Mouse (Mus musculus): ENCODE data around the gene Tmem136. TPM values are rescaled to one million over a fixed set of nuclear protein-coding genes. Genes with fewer than 3 reads are reported as not detected.
"Not testable (repeated sequence)": the region's sequence is repeated elsewhere in the genome, so short reads cannot be mapped to it uniquely, and the experiment has no call there.

Gene Tmem136
- total and polyA plus RNA-seq, 2 experiments from 2014 or later: 4.9 to 8.0 TPM

DNA sequence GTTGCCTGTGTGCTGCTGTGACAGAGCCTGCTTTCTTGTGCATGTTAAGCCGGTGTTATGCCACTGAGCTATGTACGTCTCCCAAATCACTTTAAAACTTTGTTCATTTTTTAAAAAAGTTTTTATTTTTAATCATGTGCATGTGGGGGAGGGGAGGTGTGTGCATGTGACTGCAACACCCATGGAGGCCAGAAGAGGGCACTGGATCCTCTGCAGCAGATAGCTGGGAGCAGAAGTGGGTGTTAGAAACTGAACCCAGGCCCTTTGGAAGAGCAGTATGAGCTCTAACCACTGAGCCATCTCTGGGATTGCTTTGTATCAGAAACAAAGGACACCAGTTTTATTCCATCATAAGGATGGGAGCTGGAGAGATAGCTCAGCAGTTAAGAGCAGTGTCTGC is 14.3 kb upstream of the Tmem136 start:
- DNase-seq (ENCODE audit: low spot score): no peak

GRCm38 (mm10) chr9:43127101-43127787 is 10.9 kb upstream of the Tmem136 start:
- Histone ChIP-seq H3K4me3 (ENCODE audit: low read depth, low read length) (no peak overlapping the region), H3K9me3 (ENCODE audit: low read length) (no peaks in the 10 kb centered on the region), H3K36me3 (ENCODE audit: insufficient read depth, low read length) (no peaks in the 10 kb centered on the region), H3K4me1 (ENCODE audit: insufficient read depth, low read length) (no peaks in the 10 kb centered on the region), H3K27me3 (ENCODE audit: insufficient read depth, low read length) (no peaks in the 10 kb centered on the region), H3K4me2 (ENCODE audit: low read depth, low read length, poor library complexity, severe bottlenecking) (no peak overlapping the region), H3K27ac (ENCODE audit: low read depth, low read length) (no peak overlapping the region), H3K9ac (replicated peaks; ENCODE audit: low read length, poor library complexity, severe bottlenecking) (no peak overlapping the region)
- 69% methylated on average over 10 of the region's 10 CpGs for WGBS
- ATAC-seq (ENCODE audit: low FRiP score) (no peak), DNase-seq (ENCODE audit: low spot score) (no peak)
- TF ChIP-seq CTCF (IDR thresholded peaks at IDR 0.05): no peak

More for the DNA sequence above, 14.3 kb upstream of the Tmem136 start:
- no peak for ATAC-seq (ENCODE audit: low FRiP score)
- Histone ChIP-seq H3K4me3 (ENCODE audit: low read depth, low read length) (no peak overlapping the region), H3K4me2 (ENCODE audit: low read depth, low read length, poor library complexity, severe bottlenecking) (no peak overlapping the region), H3K36me3 (ENCODE audit: insufficient read depth, low read length) (no peaks in the 10 kb centered on the region), H3K27ac (ENCODE audit: low read depth, low read length) (no peak overlapping the region), H3K4me1 (ENCODE audit: insufficient read depth, low read length) (no peaks in the 10 kb centered on the region), H3K9me3 (ENCODE audit: low read length) (no peaks in the 10 kb centered on the region), H3K27me3 (ENCODE audit: insufficient read depth, low read length) (no peaks in the 10 kb centered on the region), H3K9ac (replicated peaks; ENCODE audit: low read length, poor library complexity, severe bottlenecking) (no peak overlapping the region)
- WGBS: 96% methylated on average over 2 of the region's 2 CpGs
- peak; percentile 19; the same call in 1 of the 2 replicates for TF ChIP-seq CTCF (IDR thresholded peaks at IDR 0.05)

DNA sequence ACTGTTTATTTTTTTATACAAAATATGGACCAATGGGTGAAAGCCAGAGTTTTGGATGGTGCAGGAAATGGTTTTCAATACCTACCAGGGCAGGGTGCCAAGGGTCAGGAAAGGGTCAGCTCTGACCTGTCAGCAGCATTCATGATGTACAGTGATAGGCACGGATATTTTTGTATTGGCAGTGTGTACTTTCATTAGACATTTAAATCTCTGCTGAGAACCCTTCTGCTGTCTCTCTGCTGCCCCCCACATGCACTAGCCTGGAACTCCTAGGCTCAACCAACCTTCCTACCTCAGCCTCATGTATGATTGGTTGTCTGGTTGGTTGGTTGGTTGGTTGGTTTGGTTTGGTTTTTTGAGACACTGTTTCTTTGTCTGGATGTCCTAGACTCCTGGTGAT is 6.0 kb upstream of the Tmem136 start:
- H3K4me3 ChIP-seq (ENCODE audit: low read depth, low read length): no peak overlapping the region
- no peak overlapping the region for H3K4me2 ChIP-seq (ENCODE audit: low read depth, low read length, poor library complexity, severe bottlenecking)
- H3K27me3 ChIP-seq (ENCODE audit: insufficient read depth, low read length): no peaks in the 10 kb centered on the region
- H3K36me3 ChIP-seq (ENCODE audit: insufficient read depth, low read length): no peaks in the 10 kb centered on the region
- H3K4me1 ChIP-seq (ENCODE audit: insufficient read depth, low read length): no peaks in the 10 kb centered on the region
- H3K9ac ChIP-seq (replicated peaks; ENCODE audit: low read length, poor library complexity, severe bottlenecking): no peak overlapping the region
- no peak for DNase-seq (ENCODE audit: low spot score)
- TF ChIP-seq CTCF (IDR thresholded peaks at IDR 0.05): peak; percentile 14; the same call in 1 of the 2 replicates
- WGBS: 44% methylated on average over 1 of the region's 1 CpGs
- ATAC-seq (ENCODE audit: low FRiP score): no peak
- no peak overlapping the region for H3K27ac ChIP-seq (ENCODE audit: low read depth, low read length)
- no peaks in the 10 kb centered on the region for H3K9me3 ChIP-seq (ENCODE audit: low read length)

GRCm38 (mm10) chr9:43121948-43122347 is 5.6 kb upstream of the Tmem136 start:
- H3K4me1 ChIP-seq (ENCODE audit: insufficient read depth, low read length); H3K4me2 ChIP-seq (ENCODE audit: low read depth, low read length, poor library complexity, severe bottlenecking); H3K27ac ChIP-seq (ENCODE audit: low read depth, low read length); H3K4me3 ChIP-seq (ENCODE audit: low read depth, low read length); ATAC-seq (ENCODE audit: low FRiP score); H3K9me3 ChIP-seq (ENCODE audit: low read length); H3K36me3 ChIP-seq (ENCODE audit: insufficient read depth, low read length); H3K9ac ChIP-seq (replicated peaks; ENCODE audit: low read length, poor library complexity, severe bottlenecking); DNase-seq (ENCODE audit: low spot score); H3K27me3 ChIP-seq (ENCODE audit: insufficient read depth, low read length): not testable (repeated sequence)
- 90% methylated on average over 2 of the region's 2 CpGs for WGBS

DNA sequence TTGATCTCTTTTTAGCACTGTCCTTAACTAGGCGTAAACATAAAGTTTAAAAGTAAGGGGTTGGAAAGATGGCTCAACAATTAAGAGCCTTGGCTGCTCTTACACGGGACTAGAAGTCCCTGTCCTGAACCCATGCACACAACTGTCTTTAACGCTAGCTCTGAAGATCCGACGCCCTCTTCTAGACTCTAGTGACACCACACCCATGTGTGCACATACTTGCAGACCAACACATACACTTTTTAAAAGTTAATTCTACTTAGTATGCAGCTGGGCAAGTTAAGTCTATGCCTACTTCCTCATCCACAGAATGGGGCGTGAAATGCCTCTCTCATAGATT is 597 bp upstream of the Tmem136 start:
- Histone ChIP-seq H3K9ac (replicated peaks; ENCODE audit: low read length, poor library complexity, severe bottlenecking) (no peak overlapping the region), H3K9me3 (ENCODE audit: low read length) (no peaks in the 10 kb centered on the region), H3K4me1 (ENCODE audit: insufficient read depth, low read length) (0 out of 2 replicates have a peak, but pooled peaks cover 5% of the 10 kb centered on the region), H3K4me3 (ENCODE audit: low read depth, low read length) (peak overlapping the region; percentile 84), H3K27me3 (ENCODE audit: insufficient read depth, low read length) (no peaks in the 10 kb centered on the region), H3K27ac (ENCODE audit: low read depth, low read length) (no peak overlapping the region; the same call in 1 of the 2 replicates), H3K4me2 (ENCODE audit: low read depth, low read length, poor library complexity, severe bottlenecking) (peak overlapping the region; percentile 74), H3K36me3 (ENCODE audit: insufficient read depth, low read length) (no peaks in the 10 kb centered on the region)
- WGBS: 88% methylated on average over 6 of the region's 6 CpGs
- DNase-seq (ENCODE audit: low spot score): no peak
- ATAC-seq (ENCODE audit: low FRiP score): no peak
- no peak for TF ChIP-seq CTCF (IDR thresholded peaks at IDR 0.05)

DNA sequence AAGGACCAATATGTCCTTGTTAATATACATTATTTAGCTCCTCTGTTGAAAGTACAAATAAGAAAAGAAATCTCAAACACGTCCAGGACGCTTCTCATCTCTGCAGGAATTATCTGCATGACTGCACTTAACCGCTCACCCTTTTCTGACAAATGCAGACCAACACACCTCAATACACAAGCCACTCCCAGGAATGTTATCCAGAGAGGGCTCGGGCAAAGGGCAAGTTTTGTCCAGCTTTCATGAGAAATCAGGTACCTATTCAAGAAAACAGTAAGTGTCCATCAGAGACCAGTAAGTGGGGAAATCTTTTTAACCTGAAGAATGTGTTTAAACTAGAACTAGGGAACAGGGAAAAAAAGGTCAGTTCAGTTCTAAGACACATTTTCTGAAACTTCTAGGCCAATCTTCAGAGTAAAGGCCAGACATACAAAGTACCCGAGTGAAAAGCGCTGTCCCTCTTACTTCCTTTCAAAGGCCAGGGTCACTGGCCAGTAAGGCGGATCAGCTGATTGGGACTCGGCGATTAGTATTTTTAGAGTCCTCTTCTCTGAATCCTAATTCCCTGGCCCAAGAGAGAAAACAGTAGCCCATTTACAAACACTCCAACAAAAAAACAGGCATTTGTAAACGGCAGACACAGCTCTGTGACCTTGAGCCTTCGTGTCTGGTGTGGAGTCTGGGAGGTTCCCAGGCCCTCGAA is 788 bp downstream of the Tmem136 start:
- Histone ChIP-seq H3K4me2 (ENCODE audit: low read depth, low read length, poor library complexity, severe bottlenecking) (peak overlapping the region; percentile 74), H3K9me3 (ENCODE audit: low read length) (no peaks in the 10 kb centered on the region), H3K36me3 (ENCODE audit: insufficient read depth, low read length) (peaks cover 11% of the 10 kb centered on the region), H3K4me1 (ENCODE audit: insufficient read depth, low read length) (0 out of 2 replicates have a peak, but pooled peaks cover 5% of the 10 kb centered on the region), H3K27me3 (ENCODE audit: insufficient read depth, low read length) (no peaks in the 10 kb centered on the region), H3K4me3 (ENCODE audit: low read depth, low read length) (peak overlapping the region; percentile 84), H3K27ac (ENCODE audit: low read depth, low read length) (peak overlapping the region; percentile 72), H3K9ac (replicated peaks; ENCODE audit: low read length, poor library complexity, severe bottlenecking) (peak overlapping the region; percentile 95)
- WGBS: 14% methylated on average over 12 of the region's 12 CpGs
- no peak for ATAC-seq (ENCODE audit: low FRiP score)
- no peak for TF ChIP-seq CTCF (IDR thresholded peaks at IDR 0.05)
- peak; percentile 19 for DNase-seq (ENCODE audit: low spot score)

Data from midbrain, postnatal 0 days (tissue).